Mouse (Mus musculus): ENCODE results near the gene Mtus2.

DNA sequence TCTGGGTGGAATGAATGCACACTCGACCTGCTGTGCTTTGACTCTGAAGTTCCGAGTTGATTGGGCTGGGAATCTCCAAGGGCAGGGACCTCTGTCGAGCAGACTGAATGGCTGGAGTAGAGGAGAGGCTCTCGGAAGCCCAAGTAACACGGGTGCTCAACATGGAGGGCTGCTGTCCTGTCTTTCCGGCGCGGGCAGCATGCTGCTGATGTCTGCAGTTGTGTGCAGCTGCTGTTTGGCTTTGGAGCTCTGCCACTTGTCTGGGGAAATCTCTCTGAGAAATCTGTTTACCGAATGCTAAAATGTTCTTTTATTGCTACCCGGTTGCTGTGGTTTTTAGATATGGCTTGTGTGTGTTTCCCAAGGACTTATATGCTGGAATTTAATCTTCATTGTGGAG lies 33.7 kb downstream of the Mtus2 start:
- TF ChIP-seq POLR2A (IDR thresholded peaks at IDR 0.05; ENCODE audit: borderline replicate concordance, control insufficient read depth, low read depth, low read length) (no peak), CTCF (IDR thresholded peaks at IDR 0.05; ENCODE audit: control insufficient read depth, insufficient read depth, low read length) (no peak)
